Mouse (Mus musculus) ovary, postnatal 14 days (tissue): ENCODE data around the gene Mprip.
"Not testable (repeated sequence)": the region's sequence is repeated elsewhere in the genome, so short reads cannot be mapped to it uniquely, and the experiment has no call there.

ENCODE experiments used
- DNase-seq: peaks from one replicate; pipeline ENCODE4 v3.0.0; 2022; ENCODE audit warnings: low spot score

Gene Mprip

GRCm38 (mm10) chr11:59653547-59653946, 7.6 kb upstream of the Mprip start:
- no peak for DNase-seq

DNA sequence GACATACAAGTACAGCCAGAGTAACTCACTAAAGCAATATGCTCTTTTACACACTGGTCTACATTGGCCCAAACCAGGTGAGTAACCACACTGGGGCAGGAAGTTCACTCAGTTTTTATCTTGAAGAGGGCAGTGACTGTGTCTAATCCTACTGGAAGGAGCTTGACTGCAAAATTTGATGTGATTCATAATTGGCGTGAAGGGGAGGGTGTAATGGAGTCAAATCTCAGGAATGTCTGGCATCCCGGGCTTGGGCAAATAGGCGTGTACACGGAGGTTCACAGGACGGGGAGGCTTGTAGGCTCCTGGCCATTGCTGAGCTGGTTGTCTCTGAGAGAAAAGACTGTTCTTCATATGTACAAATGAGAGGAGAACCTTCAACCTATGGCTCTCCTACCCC, 5.8 kb upstream of the Mprip start:
- no peak for DNase-seq

GRCm38 (mm10) chr11:59656016-59656415, 5.1 kb upstream of the Mprip start:
- DNase-seq = no peak

GRCm38 (mm10) chr11:59661601-59662248, 620 bp downstream of the Mprip start:
- DNase-seq = peak; percentile 32

- peak; percentile 85 for DNase-seq
These were observed 1.2 kb downstream of the Mprip start for GRCm38 (mm10) chr11:59662249-59662788.

DNA sequence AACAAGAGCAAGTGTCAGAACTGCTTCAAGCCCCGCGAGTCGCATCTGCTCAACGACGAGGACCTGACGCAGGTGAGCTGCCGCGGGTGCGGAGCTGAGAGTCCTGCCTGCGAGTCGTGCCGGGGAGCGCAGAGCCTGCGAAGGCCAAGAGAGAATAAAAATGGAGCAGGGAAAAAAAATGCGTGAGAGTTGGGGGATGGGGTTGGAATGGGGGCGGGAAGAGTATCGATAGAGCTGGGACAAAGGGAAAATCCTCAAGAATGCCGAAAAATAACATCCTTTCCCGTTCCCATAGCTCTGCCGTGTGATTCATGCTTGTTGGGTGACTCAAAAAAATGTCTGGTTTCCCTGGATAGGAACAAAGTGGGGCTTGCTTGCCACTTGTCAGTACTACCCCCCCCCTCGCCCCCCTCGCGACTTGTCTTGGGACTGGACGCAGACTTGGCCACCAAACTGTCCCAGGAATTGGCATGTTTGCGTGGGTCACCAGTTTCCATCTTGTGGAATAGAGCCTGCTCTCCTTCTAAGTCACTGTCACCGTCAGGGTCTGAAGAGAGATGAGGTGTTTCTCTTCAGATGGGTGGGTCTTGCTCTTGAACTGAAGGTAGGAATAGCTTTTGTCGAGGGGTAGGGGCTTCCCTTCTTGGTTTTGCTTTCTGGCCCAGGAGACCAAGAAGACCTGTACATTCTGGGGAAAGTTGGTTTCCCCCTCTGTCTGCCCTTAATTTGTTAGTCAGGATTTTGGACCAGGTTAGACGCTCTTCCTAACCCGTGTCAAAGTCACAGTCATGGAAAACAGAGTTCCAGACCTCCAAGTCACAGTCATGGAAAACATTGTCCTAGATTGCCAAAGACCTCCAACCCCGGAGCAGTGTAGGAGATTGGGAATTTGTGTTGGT, 2.0 kb downstream of the Mprip start:
- DNase-seq = no peak

DNA sequence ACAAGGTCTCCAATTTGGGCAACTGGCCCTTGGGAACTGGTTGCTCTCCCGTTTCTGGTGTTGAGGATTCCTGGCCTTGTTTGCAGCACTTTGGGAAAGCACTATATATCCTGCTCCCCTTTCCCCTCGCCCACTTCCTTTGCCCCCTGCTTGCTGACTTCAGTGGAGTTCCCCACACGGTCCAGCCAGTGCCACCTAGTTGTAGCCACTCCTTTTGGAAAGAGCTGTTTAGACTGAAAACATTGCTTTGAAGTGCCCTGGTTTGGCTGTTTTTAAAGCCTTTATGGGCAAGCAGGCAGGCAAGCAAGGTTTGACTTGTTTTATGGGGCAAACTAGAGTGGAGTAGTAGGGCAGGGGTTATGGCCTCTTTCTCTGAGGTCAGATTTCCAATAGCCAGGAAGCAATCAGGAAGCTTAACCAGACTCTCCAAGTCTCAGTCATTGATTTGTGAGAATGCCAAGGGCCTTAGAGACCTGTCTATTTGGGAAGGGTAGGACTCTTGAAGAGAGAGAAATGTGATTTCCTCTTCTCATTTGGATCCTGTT, 2.7 kb downstream of the Mprip start:
- no peak for DNase-seq

GRCm38 (mm10) chr11:59664818-59665217, 3.7 kb downstream of the Mprip start:
- no peak for DNase-seq

- no peak for DNase-seq
These were observed 10.1 kb downstream of the Mprip start for GRCm38 (mm10) chr11:59671049-59671693.

DNA sequence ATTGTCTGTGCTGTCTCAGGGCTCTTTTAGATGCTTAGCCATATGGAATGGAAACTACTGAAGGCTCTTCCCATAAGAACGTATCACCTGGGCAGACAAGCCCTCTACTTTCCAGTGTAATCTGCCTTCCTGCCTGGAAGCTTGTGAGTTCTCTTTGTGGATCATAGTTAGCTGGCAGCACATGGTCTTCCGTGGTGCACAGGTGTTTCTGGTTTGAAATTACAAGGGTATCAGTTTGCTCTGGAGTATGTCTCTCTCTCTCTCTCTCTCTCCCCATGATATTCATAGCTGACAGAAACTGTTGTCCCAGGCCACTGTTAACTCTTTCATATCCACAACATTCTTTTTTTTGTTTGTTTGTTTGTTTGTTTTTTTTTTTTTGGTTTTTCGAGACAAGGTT, 12.9 kb downstream of the Mprip start:
- DNase-seq = no peak

- not testable (repeated sequence) for DNase-seq
These were observed 13.6 kb downstream of the Mprip start for GRCm38 (mm10) chr11:59674746-59675145.

DNA sequence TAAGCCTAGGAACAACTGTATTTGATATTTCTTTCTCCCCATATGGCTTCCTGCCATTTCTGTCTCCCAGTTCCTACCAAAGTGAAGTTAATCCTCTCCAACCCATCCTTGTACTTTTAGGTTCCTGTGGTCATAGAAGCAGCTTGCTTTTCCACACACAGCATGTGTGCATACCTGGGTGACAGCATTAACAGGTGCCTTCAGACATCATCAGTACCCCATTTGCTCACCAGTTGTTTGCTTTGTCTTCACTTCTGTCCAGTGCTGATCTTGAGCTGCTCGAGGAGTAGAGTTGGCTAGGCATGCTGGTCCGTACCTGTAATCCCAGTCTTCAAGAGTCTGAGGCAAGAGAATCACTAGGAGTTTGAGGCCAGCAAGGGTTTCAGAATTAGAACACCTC, 16.7 kb downstream of the Mprip start:
- no peak for DNase-seq

GRCm38 (mm10) chr11:59678693-59679092, 17.6 kb downstream of the Mprip start:
- no peak for DNase-seq

DNA sequence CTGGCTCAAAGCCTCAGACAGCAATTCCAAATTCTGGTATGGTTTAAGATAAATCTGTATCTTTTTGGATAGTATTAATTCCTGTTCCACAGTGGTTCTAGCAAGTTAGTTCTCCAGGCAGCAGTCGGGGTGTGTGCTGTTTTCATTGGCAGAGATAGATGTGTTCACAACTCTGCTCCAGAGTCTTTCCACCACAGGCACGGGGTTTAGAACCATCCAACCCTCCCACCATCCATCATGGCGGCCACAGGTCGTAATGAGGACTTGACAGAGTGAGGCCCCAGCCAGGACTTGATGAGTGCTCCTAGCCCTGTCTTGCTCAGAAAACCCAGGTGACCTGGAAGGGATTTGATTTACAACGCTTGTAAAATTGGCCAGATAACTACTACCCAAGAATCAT, 19.0 kb downstream of the Mprip start:
- DNase-seq = no peak

DNA sequence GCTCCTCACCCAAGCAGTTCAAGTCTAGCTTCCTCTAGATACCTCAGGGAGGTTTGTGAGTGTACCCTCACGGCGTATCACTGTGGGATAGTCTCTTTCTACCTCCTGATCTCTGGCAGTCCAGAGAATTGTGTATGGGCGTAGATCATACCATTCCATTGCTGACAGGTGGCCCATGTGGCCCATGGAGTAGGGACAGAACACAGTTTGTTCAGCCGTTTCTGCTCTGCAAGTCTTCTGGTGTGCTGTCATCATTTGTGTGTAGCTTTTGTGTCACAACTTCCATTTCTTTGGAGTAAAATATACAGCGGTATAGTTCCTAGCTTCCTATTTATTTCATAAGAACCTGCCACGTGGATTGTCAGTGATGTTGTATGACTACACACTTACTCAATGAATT, 23.9 kb downstream of the Mprip start:
- no peak for DNase-seq

DNA sequence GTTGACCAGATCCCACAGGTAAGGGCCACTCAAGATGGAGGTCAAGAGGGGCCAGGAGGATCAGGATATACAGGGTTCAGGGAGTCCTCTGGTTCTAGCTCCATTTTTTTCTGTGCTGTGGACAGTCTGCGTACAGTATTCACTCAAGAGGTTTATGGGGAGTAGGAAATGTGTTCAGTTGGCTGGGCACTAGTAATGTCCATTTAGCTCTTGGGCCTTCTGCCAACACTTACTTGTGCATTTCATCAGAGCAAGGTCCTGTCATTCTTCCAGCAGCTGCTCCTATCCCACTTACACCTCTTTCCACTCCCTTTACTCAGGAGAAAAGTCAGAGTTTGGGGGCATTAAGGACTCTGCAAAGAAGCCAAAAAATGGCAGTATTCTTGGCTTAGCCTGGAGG, 33.4 kb downstream of the Mprip start:
- DNase-seq = peak; percentile 25

- DNase-seq = no peak
These were observed 34.4 kb downstream of the Mprip start for GRCm38 (mm10) chr11:59695550-59695949.

DNA sequence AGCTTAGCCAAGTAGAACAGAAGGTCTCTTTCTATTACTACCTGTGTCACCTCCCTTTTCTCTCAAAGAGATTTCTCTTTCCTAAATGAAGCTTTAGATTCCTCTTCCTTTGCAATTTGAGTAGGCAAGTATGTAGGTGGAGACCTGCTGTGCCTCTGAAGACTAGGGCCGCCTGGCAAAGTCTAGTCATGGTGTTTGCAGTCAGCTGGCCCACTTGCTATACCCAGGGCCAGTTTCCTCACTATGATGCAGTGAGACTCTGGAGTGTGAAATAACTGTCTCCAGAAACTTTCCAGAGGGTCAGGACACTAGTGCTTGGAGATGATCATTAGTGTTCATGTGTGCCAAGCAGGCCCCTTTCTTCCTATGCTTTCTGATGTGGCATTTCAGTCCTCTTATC, 36.5 kb downstream of the Mprip start:
- no peak for DNase-seq

- no peak for DNase-seq
These were observed 39.7 kb downstream of the Mprip start for GRCm38 (mm10) chr11:59700787-59701186.

GRCm38 (mm10) chr11:59705113-59705512, 44.0 kb downstream of the Mprip start:
- no peak for DNase-seq

DNA sequence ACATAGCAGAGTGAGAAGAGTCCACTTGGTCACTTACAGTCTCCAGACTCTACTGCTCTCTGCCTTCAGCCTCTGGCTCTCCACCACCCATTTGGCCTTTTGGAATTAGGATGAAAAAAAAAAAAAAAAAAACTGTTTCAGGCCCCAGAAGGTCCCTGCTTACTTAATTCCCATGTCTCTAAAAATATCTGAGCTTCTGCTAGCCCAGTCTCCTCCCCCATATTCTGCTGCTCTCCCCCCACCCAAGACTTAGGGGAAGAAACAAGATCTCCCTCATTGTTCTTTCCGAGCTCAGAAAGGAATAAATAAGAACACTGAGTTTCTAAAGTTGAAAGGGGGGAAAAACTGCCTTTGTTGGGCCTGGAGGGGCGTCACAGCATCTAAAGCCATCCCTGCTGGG, 46.4 kb downstream of the Mprip start:
- no peak for DNase-seq

DNA sequence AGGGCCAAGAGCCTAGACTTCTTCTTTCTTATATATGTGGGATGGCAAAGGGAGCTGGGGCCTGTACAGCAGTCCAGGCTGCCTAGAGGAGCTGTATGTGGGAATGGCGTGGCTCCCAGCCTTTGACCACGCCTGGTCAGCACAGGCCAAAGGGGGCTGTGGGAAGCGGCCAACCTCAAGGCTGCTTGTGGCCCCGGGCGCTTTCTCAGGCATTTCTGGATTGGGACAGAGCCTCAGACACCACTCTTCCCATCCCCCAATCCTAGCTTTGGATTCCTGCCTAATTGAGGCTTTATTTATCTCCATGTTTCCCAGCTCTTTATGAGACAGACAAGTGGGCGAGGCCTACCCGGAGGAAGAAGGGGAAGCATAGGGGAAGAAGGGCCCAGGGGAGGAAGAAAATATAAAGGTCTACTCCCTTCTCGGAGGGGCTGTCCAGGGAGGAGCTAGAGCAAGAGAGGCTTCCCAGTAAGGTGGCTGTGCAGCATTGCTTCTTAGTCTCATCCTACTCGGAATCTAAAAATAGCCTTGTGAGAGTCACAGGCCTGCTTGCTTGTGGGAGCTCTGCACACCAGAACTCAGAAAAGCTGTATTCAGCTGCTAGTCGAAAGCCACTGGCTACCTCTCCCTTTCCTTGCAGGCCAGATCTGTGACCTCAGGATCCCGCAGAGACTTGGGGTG, 47.0 kb downstream of the Mprip start:
- peak; percentile 70 for DNase-seq
